Mouse (Mus musculus) MEL (cell line): ENCODE data around the gene Spns1.

ENCODE experiments used
- CTCF ChIP-seq, 3 experiments: IDR thresholded peaks in 2 of 3; conservative IDR thresholded peaks in 1 of 3; 2 replicates each; pipeline ENCODE4 v1.5.1; 2011 to 2012; ENCODE audit warnings: low read length in 3 of 3, low read depth in 2 of 3, mild to moderate bottlenecking in 2 of 3, improper control_type of control experiment in 1 of 3, inconsistent platforms in 1 of 3, mixed read lengths in 1 of 3, moderate library complexity in 1 of 3; ENCODE audit not compliant: control insufficient read depth in 1 of 3, insufficient read depth in 1 of 3, poor library complexity in 1 of 3, severe bottlenecking in 1 of 3
- ELF1 ChIP-seq: IDR thresholded peaks from 2 replicates; pipeline ENCODE4 v1.6.1; 2014; ENCODE audit warnings: low read depth, mild to moderate bottlenecking, inconsistent platforms, low read length, improper control_type of control experiment, moderate library complexity
- EP300 ChIP-seq, 2 experiments: IDR thresholded peaks; 2 replicates each; pipeline ENCODE4 v1.6.1; 2011; ENCODE audit warnings: improper control_type of control experiment in 2 of 2, low read length in 2 of 2, low read depth in 1 of 2, mild to moderate bottlenecking in 1 of 2
- ETS1 ChIP-seq: IDR thresholded peaks from 2 replicates; pipeline ENCODE4 v1.6.1; 2012; ENCODE audit warnings: low read depth, mild to moderate bottlenecking, inconsistent platforms, low read length, improper control_type of control experiment, moderate library complexity
- GATA1 ChIP-seq: IDR thresholded peaks from 2 replicates; pipeline ENCODE4 v1.6.1; 2011; ENCODE audit warnings: low read depth, low read length, improper control_type of control experiment
- HCFC1 ChIP-seq: IDR thresholded peaks from 2 replicates; pipeline ENCODE4 v1.6.1; 2012; ENCODE audit warnings: low read depth, mild to moderate bottlenecking, inconsistent platforms, low read length, improper control_type of control experiment, moderate library complexity
- MAFK ChIP-seq: IDR thresholded peaks from 2 replicates; pipeline ENCODE4 v1.6.1; 2011; ENCODE audit warnings: low read depth, mild to moderate bottlenecking, low read length, improper control_type of control experiment, borderline replicate concordance
- MAX ChIP-seq: IDR thresholded peaks from 2 replicates; pipeline ENCODE4 v1.6.1; 2011; ENCODE audit warnings: low read length, improper control_type of control experiment
- MEF2A ChIP-seq: IDR thresholded peaks from 2 replicates; pipeline ENCODE4 v1.6.1; 2014; ENCODE audit warnings: low read depth, mild to moderate bottlenecking, inconsistent platforms, low read length, improper control_type of control experiment; ENCODE audit not compliant: poor library complexity, insufficient replicate concordance, severe bottlenecking; ENCODE audit errors: extremely low read depth
- MYB ChIP-seq: IDR thresholded peaks from 2 replicates; pipeline ENCODE4 v1.6.1; 2011; ENCODE audit warnings: mild to moderate bottlenecking, low read depth, low read length, improper control_type of control experiment
- POLR2A ChIP-seq, 2 experiments: IDR thresholded peaks; 2 replicates each; pipeline ENCODE4 v1.6.1; 2011 to 2012; ENCODE audit warnings: low read length in 2 of 2, mild to moderate bottlenecking in 2 of 2, control low read depth in 1 of 2, improper control_type of control experiment in 1 of 2, low read depth in 1 of 2, moderate library complexity in 1 of 2; ENCODE audit not compliant: control insufficient read depth in 1 of 2, insufficient read depth in 1 of 2, poor library complexity in 1 of 2
- SMC3 ChIP-seq: IDR thresholded peaks from 2 replicates; pipeline ENCODE4 v1.6.1; 2011; ENCODE audit warnings: low read depth, low read length, improper control_type of control experiment
- USF2 ChIP-seq, 2 experiments: IDR thresholded peaks; 2 replicates each; pipeline ENCODE4 v1.6.1; 2011 to 2012; ENCODE audit warnings: improper control_type of control experiment in 2 of 2, low read length in 2 of 2, borderline replicate concordance in 1 of 2, inconsistent platforms in 1 of 2, low read depth in 1 of 2, mild to moderate bottlenecking in 1 of 2; ENCODE audit not compliant: insufficient read depth in 1 of 2
- ZMIZ1 ChIP-seq: IDR thresholded peaks from 2 replicates; pipeline ENCODE4 v1.6.1; 2012; ENCODE audit warnings: low read depth, mild to moderate bottlenecking, inconsistent platforms, low read length, improper control_type of control experiment, moderate library complexity

GRCm38 (mm10) chr7:126340206-126340618, 37.0 kb downstream of the Spns1 start:
- TF ChIP-seq CTCF (IDR thresholded peaks at IDR 0.05 in 2 of 3, conservative IDR thresholded peaks at IDR 0.05 in 1 of 3; ENCODE audit: control insufficient read depth in 1 of 3, insufficient read depth in 1 of 3, low read depth in 2 of 3, low read length in 3 of 3, poor library complexity in 1 of 3, severe bottlenecking in 1 of 3) (no peak), MYB (no peak), GATA1 (no peak), POLR2A (IDR thresholded peaks at IDR 0.05; ENCODE audit: control insufficient read depth in 1 of 2, insufficient read depth in 1 of 2, low read depth in 1 of 2, low read length in 2 of 2, poor library complexity in 1 of 2) (no peak), MEF2A (no peak), MAX (no peak), HCFC1 (no peak), MAFK (no peak), ZMIZ1 (no peak), USF2 (IDR thresholded peaks at IDR 0.05; ENCODE audit: borderline replicate concordance in 1 of 2, insufficient read depth in 1 of 2, low read depth in 1 of 2, low read length in 2 of 2) (no peak), ETS1 (no peak), EP300 (IDR thresholded peaks at IDR 0.05; ENCODE audit: low read depth in 1 of 2, low read length in 2 of 2) (no peak), SMC3 (no peak), ELF1 (no peak)
